Mouse (Mus musculus): ENCODE results near the gene Cmtm4.

GRCm38 (mm10) chr8:104380961-104381411 is 14.6 kb downstream of the Cmtm4 start:
- TF ChIP-seq CTCF (IDR thresholded peaks at IDR 0.05; ENCODE audit: extremely low read depth, insufficient read depth, insufficient read length, insufficient replicate concordance): no peak
- no peak for TF ChIP-seq POLR2A (IDR thresholded peaks at IDR 0.05; ENCODE audit: low read depth, low read length)
